Mouse (Mus musculus) lung, postnatal 0 days (tissue): Measurements from ENCODE around the gene Aak1.

Experiments used
- CTCF ChIP-seq: IDR thresholded peaks from 2 replicates; pipeline ENCODE4 v1.5.1; 2016; ENCODE audit warnings: antibody characterized with exemption, mild to moderate bottlenecking
- EP300 ChIP-seq: IDR thresholded peaks from 2 replicates; pipeline ENCODE4 v1.6.1; 2016; ENCODE audit warnings: antibody characterized with exemption, mild to moderate bottlenecking, control low read depth

DNA sequence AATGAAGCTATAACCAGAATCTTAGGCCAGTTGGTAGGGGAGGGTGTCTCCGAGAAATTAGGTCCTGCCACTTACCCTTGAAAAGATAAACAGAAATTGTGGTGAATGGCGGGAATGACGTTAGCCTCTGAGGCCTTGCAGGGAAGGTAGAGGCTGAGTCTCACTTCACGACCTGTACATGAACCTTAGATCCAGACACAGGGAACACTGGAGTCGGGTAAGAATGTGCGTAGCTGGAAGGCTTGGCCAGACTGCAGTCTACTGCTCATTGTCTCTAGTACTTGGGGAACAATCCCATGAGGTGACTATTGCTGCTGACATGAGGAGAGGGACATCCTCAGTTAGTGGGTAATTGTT lies 129.6 kb downstream of the Aak1 start:
- TF ChIP-seq EP300 = no peak
- no peak for TF ChIP-seq CTCF
